Mouse (Mus musculus) lung, adult 2 months (tissue): Measurements from ENCODE around the gene Icam5.

Experiments used
- CTCF ChIP-seq: fragments of 200-500 bp; IDR thresholded peaks from 2 replicates; pipeline ENCODE4 v1.5.1; 2011; ENCODE audit warnings: mild to moderate bottlenecking, low read length, control low read depth; ENCODE audit not compliant: insufficient read depth
- POLR2A ChIP-seq: fragments of 200-500 bp; IDR thresholded peaks from 2 replicates; pipeline ENCODE4 v1.6.1; 2011; ENCODE audit warnings: low read depth, mild to moderate bottlenecking, control low read depth, low read length, borderline replicate concordance; ENCODE audit errors: extremely low read depth

DNA sequence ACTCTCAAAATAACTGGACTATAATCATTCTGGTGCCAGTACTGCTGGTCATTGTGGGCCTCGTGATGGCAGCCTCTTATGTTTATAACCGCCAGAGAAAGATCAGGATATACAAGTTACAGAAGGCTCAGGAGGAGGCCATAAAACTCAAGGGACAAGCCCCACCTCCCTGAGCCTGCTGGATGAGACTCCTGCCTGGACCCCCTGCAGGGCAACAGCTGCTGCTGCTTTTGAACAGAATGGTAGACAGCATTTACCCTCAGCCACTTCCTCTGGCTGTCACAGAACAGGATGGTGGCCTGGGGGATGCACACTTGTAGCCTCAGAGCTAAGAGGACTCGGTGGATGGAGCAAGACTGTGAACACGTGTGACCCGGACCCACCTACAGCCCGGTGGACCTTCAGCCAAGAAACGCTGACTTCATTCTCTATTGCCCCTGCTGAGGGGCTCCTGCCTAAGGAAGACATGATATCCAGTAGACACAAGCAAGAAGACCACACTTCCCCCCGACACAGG, 4.0 kb upstream of the Icam5 start:
- no peak for TF ChIP-seq POLR2A
- TF ChIP-seq CTCF, result no peak
